Mouse (Mus musculus) brain, embryonic 14.5 days (tissue): ENCODE measurements around the gene Epn3.

Experiments used
- CTCF ChIP-seq: fragments of 200-500 bp; IDR thresholded peaks from 2 replicates; pipeline ENCODE4 v1.5.1; 2012; ENCODE audit warnings: inconsistent platforms, mild to moderate bottlenecking, moderate library complexity, borderline replicate concordance; ENCODE audit not compliant: insufficient read depth, insufficient read length; ENCODE audit errors: extremely low read depth
- POLR2A ChIP-seq: fragments of 200-500 bp; IDR thresholded peaks from 2 replicates; pipeline ENCODE4 v1.6.1; 2012; ENCODE audit warnings: mild to moderate bottlenecking, inconsistent platforms, borderline replicate concordance; ENCODE audit not compliant: poor library complexity, insufficient read depth, insufficient read length, severe bottlenecking; ENCODE audit errors: extremely low read depth

GRCm38 (mm10) chr11:94444829-94445228, 54.9 kb downstream of the Epn3 start:
- TF ChIP-seq CTCF: no peak
- no peak for TF ChIP-seq POLR2A
